In genomic region chr16:44538401-44539395, GRCm38 (mm10) we compare ENCODE assay signal across 8 mouse cellular contexts. TPM values are rescaled to one million over a fixed set of nuclear protein-coding genes. Genes with fewer than 3 reads are reported as not detected.
A peak's percentile ranks its signal among the peaks of the same experiment; 100 is the strongest.
DNase-seq lines count a peak whose midpoint lies in the region; ATAC-seq and TF ChIP-seq lines count a peak whose summit lies in the region.
"Had no signal": no experiment of that assay in that cellular context is flagged by ENCODE, and none has a peak within 500 bp of the region (broad histone marks: within the 10 kb centered on the region; RNA-seq: fewer than 3 reads in every experiment).

No protein-coding gene starts in this region.

- no peaks in the 10 kb centered on the region; the same call in 1 of the 2 replicates for H3K9me3 ChIP-seq in forebrain, embryonic 10.5 days
- no peaks in the 10 kb centered on the region for H3K9me3 ChIP-seq in neural tube, embryonic 15.5 days (replicated peaks)

- peak overlapping the region; percentile 32; the same call in 1 of the 2 replicates for H3K9ac ChIP-seq in neural tube, embryonic 15.5 days (replicated peaks)

- no peak for TF ChIP-seq CTCF in left cerebral cortex, adult 2 months (IDR thresholded peaks at IDR 0.05)

- peak; percentile 46 for ATAC-seq in neural tube, embryonic 15.5 days (ENCODE audit: low FRiP score)

- H3K27me3 ChIP-seq in forebrain, embryonic 10.5 days (ENCODE audit: poor library complexity, severe bottlenecking) = no peaks in the 10 kb centered on the region
- H3K27me3 ChIP-seq in neural tube, embryonic 15.5 days (replicated peaks) = no peaks in the 10 kb centered on the region

- H3K4me1 ChIP-seq in forebrain, embryonic 10.5 days = peaks cover 98% of the 10 kb centered on the region
- H3K4me1 ChIP-seq in neural tube, embryonic 15.5 days = peaks cover 39% of the 10 kb centered on the region

- no peak for DNase-seq in left cerebral cortex, adult 2 months (ENCODE audit: extremely low spot score in 1 of 2, low spot score in 2 of 2)
- no peak for DNase-seq in left cerebral cortex, adult 9 months (ENCODE audit: low spot score in 2 of 2)
- no peak for DNase-seq in forebrain, embryonic 10.5 days (ENCODE audit: extremely low spot score, low spot score)
- peak; percentile 56 for DNase-seq in layer of hippocampus, adult 9-11 months
- DNase-seq in testis, postnatal 14 days (ENCODE audit: low spot score) = no peak
- no peak for DNase-seq in right cerebral cortex, postnatal 36 days (ENCODE audit: low spot score in 2 of 2)
- DNase-seq: thymus, postnatal 25 days had no signal

- H3K36me3 ChIP-seq in forebrain, embryonic 10.5 days (replicated peaks) = peaks cover 38% of the 10 kb centered on the region
- no peaks in the 10 kb centered on the region for H3K36me3 ChIP-seq in neural tube, embryonic 15.5 days

- H3K27ac ChIP-seq in left cerebral cortex, adult 2 months = peak overlapping the region; percentile 19; the same call in 1 of the 2 replicates
- H3K27ac ChIP-seq in forebrain, embryonic 10.5 days = peak overlapping the region; percentile 79
- H3K27ac ChIP-seq in neural tube, embryonic 15.5 days (replicated peaks) = no peak overlapping the region

- H3K4me3 ChIP-seq in left cerebral cortex, adult 2 months = no peak overlapping the region
- peak overlapping the region; percentile 12; the same call in 1 of the 2 replicates for H3K4me3 ChIP-seq in forebrain, embryonic 10.5 days
- no peak overlapping the region for H3K4me3 ChIP-seq in neural tube, embryonic 15.5 days (replicated peaks)

- H3K4me2 ChIP-seq in neural tube, embryonic 15.5 days = peak overlapping the region; percentile 32

- whole genome bisulfite sequencing in forebrain, embryonic 10.5 days = 68% methylated on average over 16 of the region's 16 CpGs
- 51% methylated on average over 16 of the region's 16 CpGs for WGBS in neural tube, embryonic 15.5 days

- intact Hi-C loops in left cerebral cortex, adult 2 months (cut with DNase I) = no loop called here

RNA-seq across cellular contexts. Expression of gene Boc, which starts 20.0 kb away (rescaled TPM):
- total RNA-seq in left cerebral cortex, adult 2 months (2021) = 10 to 100 TPM; 18.7 to 20.0 TPM
- 25.9 TPM in 2 replicates for polyA plus RNA-seq in forebrain, embryonic 10.5 days (2016; fragmentation: Nextera tagmentation; extraction: Ambion mirVana)
- polyA plus RNA-seq in neural tube, embryonic 15.5 days (2015; fragmentation: Nextera tagmentation; extraction: Ambion mirVana) = 6.9 and 8.1 TPM in 2 replicates
